Mouse (Mus musculus): ENCODE measurements around the gene Golt1b. TPM values are rescaled to one million over a fixed set of nuclear protein-coding genes. Genes with fewer than 3 reads are reported as not detected.

The Golt1b gene
- polyA plus RNA-seq, 1 experiment from 2014 or later: 68.6 TPM

- Histone ChIP-seq H3K9ac (ENCODE audit: low read depth, low read length) (no peak overlapping the region), H3K4me1 (ENCODE audit: control insufficient read depth, insufficient read depth, low read depth, low read length) (no peaks in the 10 kb centered on the region), H3K36me3 (ENCODE audit: control insufficient read depth, insufficient read depth, low read length) (peaks cover 2% of the 10 kb centered on the region; the same call in 1 of the 2 replicates), H3K27me3 (replicated peaks; ENCODE audit: control insufficient read depth, insufficient read depth, low read length) (no peaks in the 10 kb centered on the region), H3K4me2 (ENCODE audit: low read length) (no peak overlapping the region), H3K9me3 (ENCODE audit: control insufficient read depth, low read length) (no peaks in the 10 kb centered on the region), H3K27ac (ENCODE audit: low read depth, low read length) (no peak overlapping the region), H3K4me3 (ENCODE audit: low read length) (no peak overlapping the region)
- ATAC-seq: no peak
- WGBS: 89% methylated on average over 6 of the region's 6 CpGs
Observed at GRCm38 (mm10) chr6:142379961-142380360, 7.1 kb upstream of the Golt1b start.

GRCm38 (mm10) chr6:142381615-142382014 lies 5.4 kb upstream of the Golt1b start:
- WGBS: 93% methylated on average over 7 of the region's 7 CpGs

GRCm38 (mm10) chr6:142384521-142384920 lies 2.5 kb upstream of the Golt1b start:
- ATAC-seq: no peak
- Histone ChIP-seq H3K36me3 (ENCODE audit: control insufficient read depth, insufficient read depth, low read length) (no peaks in the 10 kb centered on the region), H3K4me3 (ENCODE audit: low read length) (no peak overlapping the region), H3K27ac (ENCODE audit: low read depth, low read length) (no peak overlapping the region), H3K9ac (ENCODE audit: low read depth, low read length) (no peak overlapping the region), H3K4me1 (ENCODE audit: control insufficient read depth, insufficient read depth, low read depth, low read length) (peaks cover 17% of the 10 kb centered on the region), H3K9me3 (ENCODE audit: control insufficient read depth, low read length) (no peaks in the 10 kb centered on the region), H3K4me2 (ENCODE audit: low read length) (no peak overlapping the region), H3K27me3 (replicated peaks; ENCODE audit: control insufficient read depth, insufficient read depth, low read length) (no peaks in the 10 kb centered on the region)
- 91% methylated on average over 9 of the region's 9 CpGs for WGBS

More at GRCm38 (mm10) chr6:142381615-142382014, 5.4 kb upstream of the Golt1b start:
- Histone ChIP-seq H3K4me1 (ENCODE audit: control insufficient read depth, insufficient read depth, low read depth, low read length) (peaks cover 5% of the 10 kb centered on the region), H3K4me2 (ENCODE audit: low read length) (no peak overlapping the region), H3K27me3 (replicated peaks; ENCODE audit: control insufficient read depth, insufficient read depth, low read length) (no peaks in the 10 kb centered on the region), H3K9me3 (ENCODE audit: control insufficient read depth, low read length) (no peaks in the 10 kb centered on the region), H3K36me3 (ENCODE audit: control insufficient read depth, insufficient read depth, low read length) (peaks cover under 1% of the 10 kb centered on the region; the same call in 1 of the 2 replicates), H3K4me3 (ENCODE audit: low read length) (no peak overlapping the region), H3K9ac (ENCODE audit: low read depth, low read length) (no peak overlapping the region), H3K27ac (ENCODE audit: low read depth, low read length) (no peak overlapping the region)
- ATAC-seq: no peak

GRCm38 (mm10) chr6:142386285-142387010 lies 573 bp upstream of the Golt1b start:
- 7% methylated on average over 28 of the region's 31 CpGs for WGBS
- Histone ChIP-seq H3K4me2 (ENCODE audit: low read length) (peak overlapping the region; percentile 88), H3K36me3 (ENCODE audit: control insufficient read depth, insufficient read depth, low read length) (no peaks in the 10 kb centered on the region), H3K27me3 (replicated peaks; ENCODE audit: control insufficient read depth, insufficient read depth, low read length) (no peaks in the 10 kb centered on the region), H3K9ac (ENCODE audit: low read depth, low read length) (peak overlapping the region; percentile 75), H3K4me1 (ENCODE audit: control insufficient read depth, insufficient read depth, low read depth, low read length) (peaks cover 17% of the 10 kb centered on the region), H3K4me3 (ENCODE audit: low read length) (peak overlapping the region; percentile 91), H3K27ac (ENCODE audit: low read depth, low read length) (0 out of 2 replicates have a peak overlapping the region, but pooled peaks have one; percentile 36), H3K9me3 (ENCODE audit: control insufficient read depth, low read length) (no peaks in the 10 kb centered on the region)
- ATAC-seq: peak; percentile 90

DNA sequence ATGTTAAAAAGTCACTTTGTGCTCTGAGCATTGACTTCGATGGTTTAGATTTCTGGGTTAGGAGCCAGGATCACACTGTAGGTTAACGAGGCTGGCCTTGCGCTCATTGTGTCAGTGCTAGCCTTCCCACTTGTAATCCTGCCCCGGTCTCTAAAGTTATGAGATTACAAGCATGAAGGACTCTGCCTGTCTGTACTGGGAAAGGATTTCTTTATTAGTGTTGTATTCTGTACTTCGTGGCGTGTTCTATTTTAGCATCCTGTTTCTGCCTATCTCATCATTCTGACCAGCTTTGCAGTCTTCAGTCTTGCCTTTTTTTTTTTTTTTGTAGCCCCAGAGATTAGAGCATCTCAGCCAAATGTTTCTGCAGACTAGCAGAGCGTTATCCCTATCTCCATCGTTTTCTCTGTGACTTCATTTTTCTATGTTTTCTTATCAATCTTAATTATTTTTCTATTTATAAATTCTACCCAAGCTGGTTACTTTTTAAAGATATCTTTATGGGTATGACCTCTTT lies 792 bp downstream of the Golt1b start:
- Histone ChIP-seq H3K9me3 (ENCODE audit: control insufficient read depth, low read length) (no peaks in the 10 kb centered on the region), H3K4me3 (ENCODE audit: low read length) (peak overlapping the region; percentile 91), H3K27me3 (replicated peaks; ENCODE audit: control insufficient read depth, insufficient read depth, low read length) (no peaks in the 10 kb centered on the region), H3K27ac (ENCODE audit: low read depth, low read length) (no peak overlapping the region), H3K9ac (ENCODE audit: low read depth, low read length) (peak overlapping the region; percentile 87), H3K4me2 (ENCODE audit: low read length) (peak overlapping the region; percentile 90), H3K4me1 (ENCODE audit: control insufficient read depth, insufficient read depth, low read depth, low read length) (peaks cover 17% of the 10 kb centered on the region), H3K36me3 (ENCODE audit: control insufficient read depth, insufficient read depth, low read length) (no peaks in the 10 kb centered on the region)
- no peak for ATAC-seq
- 24% methylated on average over 8 of the region's 8 CpGs for WGBS

- H3K27me3 ChIP-seq (replicated peaks; ENCODE audit: control insufficient read depth, insufficient read depth, low read length): no peaks in the 10 kb centered on the region
- no peaks in the 10 kb centered on the region for H3K9me3 ChIP-seq (ENCODE audit: control insufficient read depth, low read length)
- H3K9ac ChIP-seq (ENCODE audit: low read depth, low read length): no peak overlapping the region
- H3K4me2 ChIP-seq (ENCODE audit: low read length): no peak overlapping the region
- no peak overlapping the region for H3K27ac ChIP-seq (ENCODE audit: low read depth, low read length)
- no peak for ATAC-seq
- H3K36me3 ChIP-seq (ENCODE audit: control insufficient read depth, insufficient read depth, low read length): no peaks in the 10 kb centered on the region
- 92% methylated on average over 2 of the region's 2 CpGs for WGBS
- H3K4me3 ChIP-seq (ENCODE audit: low read length): no peak overlapping the region
- H3K4me1 ChIP-seq (ENCODE audit: control insufficient read depth, insufficient read depth, low read depth, low read length): peaks cover 17% of the 10 kb centered on the region
Observed at GRCm38 (mm10) chr6:142389101-142389500, 2.1 kb downstream of the Golt1b start.

DNA sequence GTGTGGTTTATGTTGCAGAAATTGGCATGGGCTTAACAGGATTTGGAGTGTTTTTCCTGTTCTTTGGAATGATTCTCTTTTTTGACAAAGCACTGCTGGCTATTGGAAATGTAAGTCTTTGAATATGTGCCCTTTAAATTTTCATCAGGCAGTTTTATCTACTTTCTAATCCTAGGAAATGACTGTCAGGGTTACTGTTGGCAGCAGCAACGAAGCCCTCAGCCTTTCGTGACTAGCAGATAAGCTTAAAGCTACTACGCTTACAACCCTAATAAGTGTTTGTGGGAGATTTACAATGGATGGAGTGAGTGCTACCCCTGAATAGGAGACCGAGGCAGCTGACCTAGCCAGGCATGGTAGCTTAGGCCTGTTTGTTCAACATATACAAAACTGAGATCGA lies 5.3 kb downstream of the Golt1b start:
- H3K4me2 ChIP-seq (ENCODE audit: low read length): no peak overlapping the region
- WGBS: 93% methylated on average over 5 of the region's 5 CpGs
- ATAC-seq: no peak

DNA sequence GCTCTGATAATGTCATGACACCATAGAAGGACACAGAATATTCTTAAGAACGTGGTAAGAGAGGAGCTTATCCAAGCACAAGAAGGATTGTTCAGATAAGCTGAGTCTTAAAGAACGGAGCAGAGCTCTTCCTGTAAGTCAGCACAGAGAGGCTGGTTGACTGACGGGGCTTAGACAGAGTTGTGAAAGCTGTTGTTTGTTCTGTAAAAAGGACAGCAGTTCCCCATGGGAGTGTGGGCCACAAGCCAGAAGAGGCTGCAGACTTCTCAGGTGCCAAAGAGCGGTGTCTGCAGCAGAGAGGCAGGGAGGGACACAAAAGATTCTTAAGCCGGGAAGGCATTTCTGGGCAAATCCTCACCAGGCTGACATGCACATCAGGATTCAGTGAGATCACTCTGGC lies 7.6 kb downstream of the Golt1b start:
- WGBS: 81% methylated on average over 5 of the region's 5 CpGs
- Histone ChIP-seq H3K27me3 (replicated peaks; ENCODE audit: control insufficient read depth, insufficient read depth, low read length) (no peaks in the 10 kb centered on the region), H3K9me3 (ENCODE audit: control insufficient read depth, low read length) (no peaks in the 10 kb centered on the region), H3K4me3 (ENCODE audit: low read length) (no peak overlapping the region), H3K27ac (ENCODE audit: low read depth, low read length) (no peak overlapping the region), H3K4me2 (ENCODE audit: low read length) (no peak overlapping the region), H3K4me1 (ENCODE audit: control insufficient read depth, insufficient read depth, low read depth, low read length) (no peaks in the 10 kb centered on the region), H3K36me3 (ENCODE audit: control insufficient read depth, insufficient read depth, low read length) (peaks cover 6% of the 10 kb centered on the region), H3K9ac (ENCODE audit: low read depth, low read length) (no peak overlapping the region)
- ATAC-seq: no peak

More for the DNA sequence above, 5.3 kb downstream of the Golt1b start:
- H3K4me3 ChIP-seq (ENCODE audit: low read length): no peak overlapping the region
- no peak overlapping the region for H3K9ac ChIP-seq (ENCODE audit: low read depth, low read length)
- no peaks in the 10 kb centered on the region for H3K9me3 ChIP-seq (ENCODE audit: control insufficient read depth, low read length)
- H3K4me1 ChIP-seq (ENCODE audit: control insufficient read depth, insufficient read depth, low read depth, low read length): peaks cover 12% of the 10 kb centered on the region
- no peaks in the 10 kb centered on the region for H3K27me3 ChIP-seq (replicated peaks; ENCODE audit: control insufficient read depth, insufficient read depth, low read length)
- no peak overlapping the region for H3K27ac ChIP-seq (ENCODE audit: low read depth, low read length)
- peaks cover 6% of the 10 kb centered on the region for H3K36me3 ChIP-seq (ENCODE audit: control insufficient read depth, insufficient read depth, low read length)

- Histone ChIP-seq H3K4me1 (ENCODE audit: control insufficient read depth, insufficient read depth, low read depth, low read length) (no peaks in the 10 kb centered on the region), H3K36me3 (ENCODE audit: control insufficient read depth, insufficient read depth, low read length) (peaks cover 6% of the 10 kb centered on the region), H3K4me2 (ENCODE audit: low read length) (no peak overlapping the region), H3K9me3 (ENCODE audit: control insufficient read depth, low read length) (no peaks in the 10 kb centered on the region), H3K27me3 (replicated peaks; ENCODE audit: control insufficient read depth, insufficient read depth, low read length) (no peaks in the 10 kb centered on the region), H3K27ac (ENCODE audit: low read depth, low read length) (no peak overlapping the region), H3K4me3 (ENCODE audit: low read length) (no peak overlapping the region), H3K9ac (ENCODE audit: low read depth, low read length) (no peak overlapping the region)
- no peak for ATAC-seq
- WGBS: 92% methylated on average over 6 of the region's 6 CpGs
Observed at GRCm38 (mm10) chr6:142395756-142396155, 8.7 kb downstream of the Golt1b start.

All from hindbrain, embryonic 16.5 days (tissue).